Mouse (Mus musculus) R1 (cell line): ENCODE measurements around the gene Rasl11a.
"Not testable (repeated sequence)": the region's sequence is repeated elsewhere in the genome, so short reads cannot be mapped to it uniquely, and the experiment has no call there.

Experiments used
- DNase-seq: peaks from one replicate; pipeline ENCODE4 v3.0.0-alpha.2; 2018; ENCODE audit warnings: low read depth, low spot score

Rasl11a gene

GRCm38 (mm10) chr5:146841996-146842395 lies 2.9 kb upstream of the Rasl11a start:
- DNase-seq = no peak

GRCm38 (mm10) chr5:146844301-146844941 lies 450 bp upstream of the Rasl11a start:
- DNase-seq = peak; percentile 82

GRCm38 (mm10) chr5:146846489-146846888 lies 1.6 kb downstream of the Rasl11a start:
- DNase-seq = no peak

GRCm38 (mm10) chr5:146848936-146849582 lies 4.2 kb downstream of the Rasl11a start:
- no peak for DNase-seq

- peak; percentile 49 for DNase-seq
Observed at GRCm38 (mm10) chr5:146856106-146856505, 11.2 kb downstream of the Rasl11a start.

GRCm38 (mm10) chr5:146857620-146858019 lies 12.7 kb downstream of the Rasl11a start:
- no peak for DNase-seq

GRCm38 (mm10) chr5:146858772-146859171 lies 13.9 kb downstream of the Rasl11a start:
- DNase-seq = no peak

- no peak for DNase-seq
Observed at GRCm38 (mm10) chr5:146859246-146859645, 14.4 kb downstream of the Rasl11a start.

- DNase-seq = peak; percentile 88
Observed at GRCm38 (mm10) chr5:146860222-146860998, 15.5 kb downstream of the Rasl11a start.

GRCm38 (mm10) chr5:146861588-146861987 lies 16.7 kb downstream of the Rasl11a start:
- peak; percentile 79 for DNase-seq

- no peak for DNase-seq
Observed at GRCm38 (mm10) chr5:146865511-146865910, 20.6 kb downstream of the Rasl11a start.

GRCm38 (mm10) chr5:146866277-146866676 lies 21.4 kb downstream of the Rasl11a start:
- DNase-seq = no peak

- peak; percentile 72 for DNase-seq
Observed at GRCm38 (mm10) chr5:146867246-146867945, 22.5 kb downstream of the Rasl11a start.

GRCm38 (mm10) chr5:146867946-146868314 lies 23.1 kb downstream of the Rasl11a start:
- DNase-seq = no peak

GRCm38 (mm10) chr5:146872981-146873631 lies 28.2 kb downstream of the Rasl11a start:
- DNase-seq = no peak

GRCm38 (mm10) chr5:146876024-146876423 lies 31.2 kb downstream of the Rasl11a start:
- no peak for DNase-seq

GRCm38 (mm10) chr5:146877882-146878281 lies 33.0 kb downstream of the Rasl11a start:
- DNase-seq = not testable (repeated sequence)

- no peak for DNase-seq
Observed at GRCm38 (mm10) chr5:146882261-146882660, 37.4 kb downstream of the Rasl11a start.

- no peak for DNase-seq
Observed at GRCm38 (mm10) chr5:146883053-146883452, 38.2 kb downstream of the Rasl11a start.

- peak; percentile 67 for DNase-seq
Observed at GRCm38 (mm10) chr5:146883486-146884272, 38.8 kb downstream of the Rasl11a start.

- peak; percentile 91 for DNase-seq
Observed at GRCm38 (mm10) chr5:146891127-146891526, 46.3 kb downstream of the Rasl11a start.
